Mouse (Mus musculus) c-Kit-positive CD71-positive TER-119-negative erythroid progenitor cells, embryonic 14.5 days (primary cell): Measurements from ENCODE around the gene 4921507P07Rik.
"Not testable (repeated sequence)": the region's sequence is repeated elsewhere in the genome, so short reads cannot be mapped to it uniquely, and the experiment has no call there.

Experiments used
- DNase-seq: peaks from one replicate; pipeline ENCODE4 v3.0.0-alpha.2; 2013; ENCODE audit warnings: low read depth

Gene 4921507P07Rik

GRCm38 (mm10) chr6:50557566-50557965, 38.9 kb downstream of the 4921507P07Rik start:
- DNase-seq: no peak

DNA sequence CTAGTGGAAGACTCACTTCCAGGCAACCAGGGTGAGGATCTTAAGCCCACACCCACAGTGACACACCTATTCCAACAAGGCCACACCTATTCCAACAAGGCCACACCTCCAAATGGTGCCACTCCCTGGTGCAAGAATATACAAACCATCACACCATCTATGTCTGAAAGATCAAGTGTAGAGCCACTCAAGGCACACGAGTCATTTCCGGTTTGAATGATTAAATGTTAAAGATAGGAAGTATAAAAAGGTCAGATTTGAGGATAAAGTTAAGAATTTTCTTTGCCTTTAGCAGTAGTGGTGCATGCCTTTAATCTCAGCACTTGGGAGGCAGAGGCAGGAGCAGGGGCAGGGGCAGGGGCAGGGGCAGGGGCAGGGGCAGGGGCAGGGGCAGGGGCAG, 42.2 kb downstream of the 4921507P07Rik start:
- not testable (repeated sequence) for DNase-seq

GRCm38 (mm10) chr6:50552881-50553518, 43.4 kb downstream of the 4921507P07Rik start:
- no peak for DNase-seq

DNA sequence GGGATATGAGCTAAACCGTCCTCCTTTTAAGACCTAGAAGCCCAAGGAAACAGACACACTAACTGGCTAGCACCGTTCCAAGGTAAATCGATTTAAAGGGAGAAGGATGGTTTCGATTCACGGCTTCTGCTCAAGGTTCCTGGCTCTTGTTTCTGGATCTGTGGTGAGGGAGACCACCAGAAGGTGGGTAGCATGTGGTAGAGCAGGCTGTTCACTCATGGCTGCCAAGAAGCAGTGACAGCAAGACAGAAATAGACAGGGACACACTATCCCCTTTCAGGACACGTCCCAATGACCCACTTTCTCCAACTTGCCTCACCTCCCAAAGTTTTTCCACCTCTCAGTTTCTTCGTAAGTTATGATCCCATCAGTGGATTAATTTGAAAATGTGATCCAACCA, 46.6 kb downstream of the 4921507P07Rik start:
- no peak for DNase-seq

DNA sequence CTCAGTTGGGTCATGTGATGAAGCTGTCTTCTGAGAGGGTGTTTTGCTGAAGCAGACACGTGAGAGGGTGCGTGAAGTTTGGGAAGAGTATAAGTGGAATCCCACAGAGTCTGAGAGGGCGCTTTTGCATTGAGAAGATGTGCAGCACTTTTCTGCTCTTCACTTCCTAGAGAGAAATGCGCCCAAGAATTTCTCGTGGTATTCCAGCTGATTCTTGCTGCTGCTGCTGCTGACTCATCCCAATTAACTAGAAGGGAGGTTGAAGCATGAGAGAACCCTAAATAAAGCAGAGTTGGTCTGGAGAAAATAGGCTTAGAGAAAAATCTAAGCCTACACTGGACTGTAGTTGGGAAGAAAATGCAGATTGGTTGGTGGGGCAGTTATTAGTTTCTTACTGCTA, 47.4 kb downstream of the 4921507P07Rik start:
- DNase-seq: no peak

- DNase-seq: peak; percentile 35
Observed at GRCm38 (mm10) chr6:50545412-50546043, 50.9 kb downstream of the 4921507P07Rik start.

DNA sequence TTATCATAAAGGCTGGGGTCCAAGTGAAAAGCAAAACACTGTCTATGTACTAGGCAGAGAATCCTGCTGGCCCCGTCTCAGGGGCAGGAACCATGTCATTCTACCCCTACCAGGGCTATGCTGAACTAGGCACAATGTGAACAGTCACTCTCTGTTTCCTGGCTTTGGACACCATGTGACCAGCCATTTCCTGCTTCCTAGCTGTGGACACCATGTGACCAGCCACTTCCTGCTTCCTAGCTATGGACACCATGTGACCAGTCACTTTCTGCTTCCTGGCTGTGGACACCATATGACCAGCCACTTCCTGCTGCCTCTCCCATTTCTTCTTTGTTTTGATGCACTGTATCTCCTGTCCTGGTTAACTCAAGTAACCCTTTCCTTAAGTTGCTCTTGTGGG, 53.9 kb downstream of the 4921507P07Rik start:
- DNase-seq: no peak

- DNase-seq: no peak
Observed at GRCm38 (mm10) chr6:50539641-50540040, 56.8 kb downstream of the 4921507P07Rik start.

DNA sequence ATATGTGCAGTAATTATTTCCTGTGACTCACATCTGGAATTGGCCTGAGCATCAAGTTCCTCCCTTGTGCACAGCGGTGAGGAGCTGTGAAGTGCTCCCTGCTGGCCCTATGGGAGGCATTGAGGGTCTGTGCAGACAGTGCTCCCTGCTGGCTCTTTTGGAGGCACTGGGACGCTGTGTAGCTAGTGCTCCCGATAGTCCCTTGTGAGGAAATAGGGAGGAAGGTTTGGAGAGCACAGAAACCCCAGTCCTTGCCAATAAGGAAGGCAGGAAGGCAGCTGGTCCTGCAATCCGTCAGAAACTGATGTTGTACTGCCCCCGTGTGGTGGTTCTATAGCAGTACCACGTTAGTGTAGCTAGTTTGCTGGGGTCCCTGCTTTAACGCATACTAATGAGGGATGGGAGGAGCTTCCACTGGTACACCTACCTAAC, 60.0 kb downstream of the 4921507P07Rik start:
- peak; percentile 61 for DNase-seq

- DNase-seq: no peak
Observed at GRCm38 (mm10) chr6:50535346-50535745, 61.1 kb downstream of the 4921507P07Rik start.

DNA sequence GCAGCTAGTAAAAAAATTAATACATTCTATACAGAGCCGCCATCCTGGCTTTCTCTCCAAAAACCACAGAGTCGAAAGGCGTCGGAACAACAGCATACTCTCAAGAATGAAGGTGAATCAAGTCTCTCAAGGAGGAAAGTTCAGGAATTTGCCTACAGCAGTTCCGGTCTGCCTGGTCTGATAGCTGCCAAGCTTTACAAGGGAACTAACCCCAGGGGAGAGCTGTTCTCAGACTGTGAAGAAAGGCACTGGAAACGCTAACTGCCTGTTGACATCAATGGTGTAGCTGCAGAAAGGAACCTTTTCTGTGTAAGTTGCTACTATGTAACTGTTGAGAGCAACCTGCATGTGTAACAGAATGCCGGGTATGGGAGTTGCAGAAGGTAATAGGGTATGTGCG, 64.5 kb downstream of the 4921507P07Rik start:
- DNase-seq: no peak

GRCm38 (mm10) chr6:50531003-50531402, 65.4 kb downstream of the 4921507P07Rik start:
- DNase-seq: no peak

GRCm38 (mm10) chr6:50529194-50529593, 67.2 kb downstream of the 4921507P07Rik start:
- DNase-seq: no peak

DNA sequence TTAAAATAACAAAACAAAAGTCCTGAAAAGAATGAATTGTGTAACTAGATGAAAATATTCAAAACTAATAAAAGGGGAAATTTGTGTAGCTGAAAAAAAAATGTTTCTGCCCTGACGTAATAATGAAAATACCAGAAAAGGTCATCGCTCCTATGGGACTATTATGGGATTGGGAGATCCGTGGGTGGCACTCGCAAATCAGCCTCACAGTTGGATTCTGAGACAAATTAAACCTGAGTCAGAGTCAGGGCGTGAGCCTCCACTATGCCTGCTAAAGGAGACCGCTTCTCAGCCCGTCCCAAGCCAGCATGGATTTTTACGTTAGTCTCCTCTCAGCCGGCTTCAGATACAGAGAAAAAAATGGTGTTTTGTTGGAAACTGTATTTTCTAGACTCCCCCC, 69.0 kb downstream of the 4921507P07Rik start:
- no peak for DNase-seq

- peak; percentile 54 for DNase-seq
Observed at GRCm38 (mm10) chr6:50526597-50527024, 69.8 kb downstream of the 4921507P07Rik start.

GRCm38 (mm10) chr6:50525846-50526245, 70.6 kb downstream of the 4921507P07Rik start:
- no peak for DNase-seq

- DNase-seq: no peak
Observed at GRCm38 (mm10) chr6:50524261-50524896, 72.1 kb downstream of the 4921507P07Rik start.
